Mouse (Mus musculus) heart, adult 2 months (tissue): ENCODE measurements at regions not wholly inside any gene's neighbourhood (a gene's known extent, or its start where the extent isn't known, plus 50 kb on each side); places are given as distances from the start of the nearest gene placed in this dataset.

Experiments
- CTCF ChIP-seq: fragments of 200-600 bp; IDR thresholded peaks from 2 replicates; pipeline ENCODE4 v1.8.1; 2022; ENCODE audit warnings: antibody characterized with exemption, mild to moderate bottlenecking, moderate library complexity
- EP300 ChIP-seq: fragments of 200-500 bp; IDR thresholded peaks from 2 replicates; pipeline ENCODE4 v1.6.1; 2011; ENCODE audit warnings: low read depth, low read length, control low read depth; ENCODE audit not compliant: insufficient read depth
- POLR2A ChIP-seq: fragments of 200-500 bp; IDR thresholded peaks from 2 replicates; pipeline ENCODE4 v1.6.1; 2011; ENCODE audit warnings: mild to moderate bottlenecking, low read depth, low read length, control low read depth; ENCODE audit not compliant: insufficient read depth

DNA sequence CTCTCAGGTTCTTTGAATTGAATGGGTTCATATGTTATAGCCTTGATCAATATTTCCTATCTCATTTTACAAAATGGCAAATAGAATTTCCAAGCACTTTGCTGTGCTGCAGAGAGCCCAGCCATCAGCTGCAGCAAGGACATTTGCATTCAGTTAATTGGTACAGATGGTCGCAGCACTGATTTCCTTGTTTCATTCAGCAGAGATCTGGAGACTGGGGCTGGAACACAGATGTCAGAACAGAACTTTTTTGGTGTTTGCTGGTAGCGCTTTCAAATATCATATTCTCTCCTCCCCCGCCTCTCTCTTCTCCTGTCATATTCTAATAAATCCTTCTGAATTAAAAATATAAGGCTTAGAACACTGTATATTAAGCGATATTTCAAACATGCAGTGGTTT is 794.8 kb downstream of the Otol1 start:
- TF ChIP-seq POLR2A = no peak
- TF ChIP-seq CTCF = no peak
- no peak for TF ChIP-seq EP300
